Mouse (Mus musculus) R1 (cell line): Measurements from ENCODE around the gene Prlh.

ENCODE experiments used
- DNase-seq: peaks from one replicate; pipeline ENCODE4 v3.0.0-alpha.2; 2018; ENCODE audit warnings: low read depth, low spot score

Gene Prlh

GRCm38 (mm10) chr1:90999911-91000601 is 47.1 kb downstream of the Prlh start:
- no peak for DNase-seq

DNA sequence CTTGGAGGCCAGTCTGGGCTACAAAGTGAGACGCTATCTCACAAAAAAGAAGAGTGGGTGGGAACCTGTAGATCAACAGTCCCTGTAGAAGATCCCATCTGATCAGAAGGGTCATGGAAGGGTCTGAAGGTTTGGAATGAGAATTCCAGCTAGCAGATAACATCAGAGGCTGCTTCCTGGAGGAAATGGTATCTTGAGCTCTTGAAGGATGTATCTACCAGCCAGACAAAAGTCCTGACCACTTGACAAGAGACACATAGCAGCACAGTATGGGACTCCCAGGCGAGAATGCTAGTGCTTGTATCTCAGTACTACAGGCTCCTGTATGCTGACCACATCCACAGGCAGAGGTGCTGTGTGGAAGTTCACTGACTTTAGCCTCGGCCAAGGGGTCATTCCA is 48.2 kb downstream of the Prlh start:
- no peak for DNase-seq

DNA sequence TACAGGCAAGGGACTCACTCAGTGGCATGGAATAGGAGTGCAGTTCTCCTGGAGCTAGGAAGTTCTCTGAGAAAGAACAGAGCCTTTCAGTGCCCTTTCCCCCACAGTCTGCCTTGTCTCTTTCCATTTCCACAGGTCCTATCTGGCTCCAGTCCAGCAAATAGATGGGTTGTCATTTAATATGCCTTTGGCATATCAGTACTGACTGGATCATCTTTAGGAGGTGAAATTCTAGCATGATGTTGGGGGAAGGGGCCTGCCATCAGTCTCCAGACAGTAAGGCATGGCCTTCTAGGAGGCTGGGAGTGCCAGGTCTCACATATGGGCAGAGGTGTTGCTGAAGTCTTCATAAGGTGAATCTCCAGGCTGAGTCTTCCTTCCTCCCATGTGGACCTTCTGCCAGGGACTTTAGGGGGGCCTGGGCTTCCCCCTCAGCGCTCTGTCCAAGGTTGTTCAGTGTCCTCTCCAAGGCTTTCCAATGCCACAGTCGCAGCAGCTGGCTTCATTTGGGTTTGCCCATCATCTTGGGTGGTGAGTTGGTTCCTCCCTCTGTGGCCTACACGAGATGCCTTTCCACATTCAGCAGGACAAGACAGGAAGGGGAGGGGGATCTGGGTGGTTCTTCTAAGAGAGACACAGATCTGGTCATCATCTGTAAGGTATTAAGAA is 49.1 kb downstream of the Prlh start:
- no peak for DNase-seq

DNA sequence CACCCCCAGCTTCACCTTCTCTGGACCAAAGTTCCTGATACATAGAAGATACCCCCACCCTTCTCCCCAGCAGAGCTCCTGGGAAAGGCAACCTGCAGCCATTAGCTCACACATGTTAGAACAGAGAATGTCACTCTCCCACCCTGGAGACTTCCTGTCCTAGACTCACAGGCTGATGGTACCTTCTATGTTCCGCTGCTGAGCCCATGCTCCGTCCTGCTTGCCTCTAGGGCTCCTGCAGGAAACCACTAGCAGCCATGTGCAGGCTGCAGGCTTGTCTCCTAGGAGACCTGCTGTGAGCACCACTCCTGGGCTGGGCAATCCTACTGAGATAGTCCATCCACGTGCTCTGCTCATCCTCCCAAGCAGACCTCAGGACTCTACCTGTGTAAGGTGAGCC is 49.7 kb downstream of the Prlh start:
- DNase-seq = no peak
